Mouse (Mus musculus) forebrain, embryonic 10.5 days (tissue): Measurements from ENCODE around the gene Plek. TPM values are rescaled to one million over a fixed set of nuclear protein-coding genes. Genes with fewer than 3 reads are reported as not detected.
"Not testable (repeated sequence)": the region's sequence is repeated elsewhere in the genome, so short reads cannot be mapped to it uniquely, and the experiment has no call there.

Experiments used
- DNase-seq: peaks from one replicate; pipeline ENCODE4 v3.0.0-alpha.2; 2017; ENCODE audit warnings: low spot score; ENCODE audit errors: extremely low spot score
- H3K27ac ChIP-seq: fragments of 300-500 bp; sonication (generic); 2 replicates; pipeline ENCODE4 v1.5.1; 2016; ENCODE audit warnings: mild to moderate bottlenecking
- H3K27me3 ChIP-seq: fragments of 300-500 bp; sonication (generic); 2 replicates; pipeline ENCODE4 v1.6.1; 2016; ENCODE audit warnings: mild to moderate bottlenecking; ENCODE audit not compliant: poor library complexity, severe bottlenecking
- H3K36me3 ChIP-seq: fragments of 300-500 bp; sonication (generic); replicated peaks from 2 replicates; pipeline ENCODE4 v1.6.1; 2016; ENCODE audit warnings: mild to moderate bottlenecking, moderate library complexity
- H3K4me1 ChIP-seq: fragments of 300-500 bp; sonication (generic); 2 replicates; pipeline ENCODE4 v1.6.1; 2016
- H3K4me3 ChIP-seq: fragments of 300-500 bp; sonication (generic); 2 replicates; pipeline ENCODE4 v1.5.1; 2016; ENCODE audit warnings: mild to moderate bottlenecking, moderate library complexity
- H3K9me3 ChIP-seq: fragments of 300-500 bp; sonication (generic); 2 replicates; pipeline ENCODE4 v1.6.1; 2016; ENCODE audit warnings: mild to moderate bottlenecking, moderate library complexity
- WGBS: fragments of 180-500 bp; shearing (Covaris S2); methylation state at CpG from one replicate; pipeline ENCODE4 v1.1.7; 2016; 5-methylcytosine and 5-hydroxymethylcytosine counted together
- polyA plus RNA-seq: library from polyadenylated mRNA; unstranded; fragments of >200 nt; fragmentation: Nextera tagmentation; extraction: Ambion mirVana; gene quantifications from 2 replicates; pipeline ENCODE4 v1.2.1, GENCODE M21; 2016

Plek gene
- 4.2 and 5.4 TPM in 2 replicates for polyA plus RNA-seq

- peak; percentile 47 for DNase-seq
- Histone ChIP-seq H3K36me3 (no peaks in the 10 kb centered on the region), H3K4me3 (peak within 1 kb of the TSS; percentile 69), H3K9me3 (no peaks in the 10 kb centered on the region), H3K27ac (peak within 1 kb of the TSS; percentile 87), H3K4me1 (peaks cover 17% of the 10 kb centered on the region), H3K27me3 (no peaks in the 10 kb centered on the region)
- WGBS: under 1% methylated on average over 38 of the region's 38 CpGs
Measured at GRCm38 (mm10) chr11:17051545-17052475, at the start of gene Plek, which contains the start of gene Cnrip1. Gene Plek, minus strand, starts transcription at chr11:17052381. Gene Cnrip1, plus strand, starts transcription at chr11:17051586.

GRCm38 (mm10) chr11:17086106-17086505, 33.9 kb upstream of the Plek start:
- H3K4me1 ChIP-seq: peaks cover 9% of the 10 kb centered on the region
- no peaks in the 10 kb centered on the region for H3K27me3 ChIP-seq
- 29% methylated on average over 5 of the region's 5 CpGs for WGBS
- no peaks in the 10 kb centered on the region for H3K36me3 ChIP-seq
- no peaks in the 10 kb centered on the region for H3K9me3 ChIP-seq
- H3K4me3 ChIP-seq: no peak overlapping the region
- H3K27ac ChIP-seq: no peak overlapping the region
- DNase-seq: no peak

- WGBS: 67% methylated on average over 1 of the region's 1 CpGs
- no peak for DNase-seq
- H3K9me3 ChIP-seq: no peaks in the 10 kb centered on the region
- peaks cover 9% of the 10 kb centered on the region for H3K4me1 ChIP-seq
- H3K27me3 ChIP-seq: no peaks in the 10 kb centered on the region
- H3K27ac ChIP-seq: no peak overlapping the region
- H3K4me3 ChIP-seq: no peak overlapping the region
- H3K36me3 ChIP-seq: no peaks in the 10 kb centered on the region
Measured at GRCm38 (mm10) chr11:17083866-17084265, 31.7 kb upstream of the Plek start.

GRCm38 (mm10) chr11:17083455-17083854, 31.3 kb upstream of the Plek start:
- Histone ChIP-seq H3K27ac (no peak overlapping the region), H3K27me3 (no peaks in the 10 kb centered on the region), H3K9me3 (no peaks in the 10 kb centered on the region), H3K36me3 (no peaks in the 10 kb centered on the region), H3K4me1 (peaks cover 9% of the 10 kb centered on the region), H3K4me3 (no peak overlapping the region)
- WGBS: 94% methylated on average over 3 of the region's 3 CpGs
- DNase-seq: no peak

GRCm38 (mm10) chr11:17082953-17083352, 30.8 kb upstream of the Plek start:
- Histone ChIP-seq H3K4me1 (peaks cover 9% of the 10 kb centered on the region), H3K4me3 (no peak overlapping the region), H3K36me3 (no peaks in the 10 kb centered on the region), H3K27ac (no peak overlapping the region), H3K27me3 (no peaks in the 10 kb centered on the region), H3K9me3 (no peaks in the 10 kb centered on the region)
- no peak for DNase-seq
- 64% methylated on average over 2 of the region's 2 CpGs for WGBS

GRCm38 (mm10) chr11:17082086-17082485, 29.9 kb upstream of the Plek start:
- Histone ChIP-seq H3K27ac (no peak overlapping the region), H3K9me3 (no peaks in the 10 kb centered on the region), H3K4me1 (peaks cover 9% of the 10 kb centered on the region), H3K4me3 (no peak overlapping the region), H3K27me3 (no peaks in the 10 kb centered on the region), H3K36me3 (no peaks in the 10 kb centered on the region)
- DNase-seq: no peak
- 51% methylated on average over 3 of the region's 3 CpGs for WGBS

- 91% methylated on average over 2 of the region's 2 CpGs for WGBS
- no peaks in the 10 kb centered on the region for H3K36me3 ChIP-seq
- no peaks in the 10 kb centered on the region for H3K9me3 ChIP-seq
- no peak overlapping the region for H3K27ac ChIP-seq
- no peak overlapping the region for H3K4me3 ChIP-seq
- no peaks in the 10 kb centered on the region for H3K27me3 ChIP-seq
- no peaks in the 10 kb centered on the region for H3K4me1 ChIP-seq
- DNase-seq: no peak
Measured at GRCm38 (mm10) chr11:17075656-17076055, 23.5 kb upstream of the Plek start.

GRCm38 (mm10) chr11:17069360-17069759, 17.2 kb upstream of the Plek start:
- H3K4me3 ChIP-seq, H3K36me3 ChIP-seq, H3K4me1 ChIP-seq, H3K9me3 ChIP-seq, H3K27ac ChIP-seq, H3K27me3 ChIP-seq, DNase-seq: not testable (repeated sequence)
- WGBS: 83% methylated on average over 2 of the region's 2 CpGs

GRCm38 (mm10) chr11:17052476-17053049, 382 bp upstream of the Plek start:
- no peaks in the 10 kb centered on the region for H3K36me3 ChIP-seq
- no peaks in the 10 kb centered on the region for H3K27me3 ChIP-seq
- peak overlapping the region; percentile 87 for H3K27ac ChIP-seq
- peak overlapping the region; percentile 69 for H3K4me3 ChIP-seq
- DNase-seq: no peak
- no peaks in the 10 kb centered on the region for H3K9me3 ChIP-seq
- peaks cover 17% of the 10 kb centered on the region for H3K4me1 ChIP-seq
- WGBS: 16% methylated on average over 6 of the region's 6 CpGs

- Histone ChIP-seq H3K36me3 (no peaks in the 10 kb centered on the region), H3K4me3 (no peak overlapping the region), H3K27me3 (no peaks in the 10 kb centered on the region), H3K9me3 (no peaks in the 10 kb centered on the region), H3K27ac (no peak overlapping the region), H3K4me1 (peaks cover 5% of the 10 kb centered on the region; the same call in 1 of the 2 replicates)
- WGBS: 93% methylated on average over 2 of the region's 2 CpGs
- no peak for DNase-seq
Measured at GRCm38 (mm10) chr11:17045806-17046205, 6.4 kb downstream of the Plek start.

GRCm38 (mm10) chr11:17023984-17024383, 28.2 kb downstream of the Plek start:
- 86% methylated on average over 3 of the region's 3 CpGs for WGBS
- H3K27me3 ChIP-seq: no peaks in the 10 kb centered on the region
- no peak overlapping the region for H3K4me3 ChIP-seq
- no peak overlapping the region for H3K27ac ChIP-seq
- H3K36me3 ChIP-seq: no peaks in the 10 kb centered on the region
- peaks cover 6% of the 10 kb centered on the region for H3K9me3 ChIP-seq
- no peak for DNase-seq
- no peaks in the 10 kb centered on the region for H3K4me1 ChIP-seq

GRCm38 (mm10) chr11:17023206-17023605, 29.0 kb downstream of the Plek start:
- no peaks in the 10 kb centered on the region for H3K27me3 ChIP-seq
- no peaks in the 10 kb centered on the region for H3K4me1 ChIP-seq
- no peak for DNase-seq
- H3K27ac ChIP-seq: no peak overlapping the region
- H3K4me3 ChIP-seq: no peak overlapping the region
- 90% methylated on average over 6 of the region's 6 CpGs for WGBS
- H3K36me3 ChIP-seq: no peaks in the 10 kb centered on the region
- peaks cover 14% of the 10 kb centered on the region for H3K9me3 ChIP-seq

- Histone ChIP-seq H3K36me3 (no peaks in the 10 kb centered on the region), H3K9me3 (peaks cover 20% of the 10 kb centered on the region), H3K27me3 (no peaks in the 10 kb centered on the region), H3K4me3 (no peak overlapping the region), H3K27ac (no peak overlapping the region), H3K4me1 (no peaks in the 10 kb centered on the region)
- DNase-seq: no peak
- WGBS: 90% methylated on average over 7 of the region's 7 CpGs
Measured at GRCm38 (mm10) chr11:17019328-17019727, 32.9 kb downstream of the Plek start.
